Mouse (Mus musculus) midbrain, embryonic 14.5 days (tissue): ENCODE measurements at regions not wholly inside any gene's neighbourhood (a gene's known extent, or its start where the extent isn't known, plus 50 kb on each side); places are given as distances from the start of the nearest gene placed in this dataset.

Experiments used
- ATAC-seq: fragments of 200-750 bp; cut with Nextera tagmentation; 2 replicates; pipeline ENCODE4 v1.8.0; 2017; ENCODE audit warnings: moderate number of reproducible peaks, moderate library complexity; ENCODE audit not compliant: low FRiP score, low TSS enrichment
- DNase-seq: peaks from one replicate; pipeline ENCODE4 v3.0.0-alpha.2; 2015
- H3K27ac ChIP-seq: fragments of 300-500 bp; sonication (generic); replicated peaks from 2 replicates; pipeline ENCODE4 v1.5.1; 2014; ENCODE audit warnings: mild to moderate bottlenecking, low read depth, low read length, moderate library complexity
- H3K27me3 ChIP-seq: fragments of 300-500 bp; sonication (generic); 2 replicates; pipeline ENCODE4 v1.6.1; 2014; ENCODE audit warnings: low read length, control low read depth, mixed read lengths; ENCODE audit not compliant: control insufficient read depth, insufficient read depth
- H3K36me3 ChIP-seq: fragments of 300-500 bp; sonication (generic); 2 replicates; pipeline ENCODE4 v1.6.1; 2014; ENCODE audit warnings: low read length, control low read depth; ENCODE audit not compliant: control insufficient read depth, insufficient read depth
- H3K4me1 ChIP-seq: fragments of 300-500 bp; sonication (generic); 2 replicates; pipeline ENCODE4 v1.6.1; 2014; ENCODE audit warnings: mild to moderate bottlenecking, antibody characterized with exemption, low read length, control low read depth; ENCODE audit not compliant: control insufficient read depth, insufficient read depth
- H3K4me2 ChIP-seq: fragments of 300-500 bp; sonication (generic); 2 replicates; pipeline ENCODE4 v1.6.1; 2014; ENCODE audit warnings: mild to moderate bottlenecking, low read length, moderate library complexity
- H3K4me3 ChIP-seq: fragments of 300-500 bp; sonication (generic); replicated peaks from 2 replicates; pipeline ENCODE4 v1.5.1; 2014; ENCODE audit warnings: low read depth, low read length
- H3K9ac ChIP-seq: fragments of 300-500 bp; sonication (generic); replicated peaks from 2 replicates; pipeline ENCODE4 v1.6.1; 2014; ENCODE audit warnings: mild to moderate bottlenecking, low read length, moderate library complexity
- H3K9me3 ChIP-seq: fragments of 300-500 bp; sonication (generic); 2 replicates; pipeline ENCODE4 v1.6.1; 2016; ENCODE audit warnings: low read length, control low read depth, mixed read lengths; ENCODE audit not compliant: control insufficient read depth
- WGBS: fragments of 180-500 bp; shearing (Covaris S2); extraction: QIAGEN DNeasy Blood & Tissue Kit; methylation state at CpG from one replicate; pipeline ENCODE4 v1.1.7; 2014; 5-methylcytosine and 5-hydroxymethylcytosine counted together

- H3K27me3 ChIP-seq = no peaks in the 10 kb centered on the region
- ATAC-seq (no peak), DNase-seq (no peak)
- no peak overlapping the region for H3K9ac ChIP-seq
- H3K27ac ChIP-seq = no peak overlapping the region
- H3K4me3 ChIP-seq = no peak overlapping the region
- H3K4me1 ChIP-seq = no peaks in the 10 kb centered on the region
- H3K9me3 ChIP-seq = no peaks in the 10 kb centered on the region; the same call in 1 of the 2 replicates
- no peaks in the 10 kb centered on the region for H3K36me3 ChIP-seq
- H3K4me2 ChIP-seq = no peak overlapping the region
- WGBS = 80% methylated on average over 4 of the region's 4 CpGs
These were observed 245.7 kb downstream of the Flrt2 start for GRCm38 (mm10) chr12:95937705-95938104.

- H3K9me3 ChIP-seq = no peaks in the 10 kb centered on the region
- WGBS = 98% methylated on average over 1 of the region's 1 CpGs
- H3K36me3 ChIP-seq = no peaks in the 10 kb centered on the region
- no peaks in the 10 kb centered on the region for H3K4me1 ChIP-seq
- ATAC-seq (no peak), DNase-seq (no peak)
- H3K4me3 ChIP-seq = no peak overlapping the region
- no peak overlapping the region for H3K4me2 ChIP-seq
- no peak overlapping the region for H3K27ac ChIP-seq
- H3K9ac ChIP-seq = no peak overlapping the region
- no peaks in the 10 kb centered on the region for H3K27me3 ChIP-seq
These were observed 248.5 kb downstream of the Flrt2 start for GRCm38 (mm10) chr12:95940465-95941012.

- no peak for ATAC-seq
- H3K36me3 ChIP-seq = no peaks in the 10 kb centered on the region
- WGBS = 61% methylated on average over 6 of the region's 6 CpGs
- DNase-seq = peak; percentile 12
- H3K9ac ChIP-seq = no peak overlapping the region
- H3K27me3 ChIP-seq = no peaks in the 10 kb centered on the region
- no peak overlapping the region for H3K4me3 ChIP-seq
- H3K4me1 ChIP-seq = no peaks in the 10 kb centered on the region
- H3K4me2 ChIP-seq = no peak overlapping the region
- H3K9me3 ChIP-seq = no peaks in the 10 kb centered on the region
- no peak overlapping the region for H3K27ac ChIP-seq
These were observed 267.9 kb downstream of the Flrt2 start for GRCm38 (mm10) chr12:95959786-95960504.

GRCm38 (mm10) chr12:95960505-95960871 is 268.5 kb downstream of the Flrt2 start:
- H3K4me3 ChIP-seq = no peak overlapping the region
- H3K27ac ChIP-seq = no peak overlapping the region
- H3K4me1 ChIP-seq = no peaks in the 10 kb centered on the region
- ATAC-seq = no peak
- no peak overlapping the region for H3K4me2 ChIP-seq
- 21% methylated on average over 3 of the region's 3 CpGs for WGBS
- no peaks in the 10 kb centered on the region for H3K36me3 ChIP-seq
- no peaks in the 10 kb centered on the region for H3K27me3 ChIP-seq
- DNase-seq = peak; percentile 25
- no peaks in the 10 kb centered on the region for H3K9me3 ChIP-seq
- H3K9ac ChIP-seq = no peak overlapping the region

GRCm38 (mm10) chr12:95962817-95963216 is 270.8 kb downstream of the Flrt2 start:
- H3K36me3 ChIP-seq = no peaks in the 10 kb centered on the region
- H3K9me3 ChIP-seq = no peaks in the 10 kb centered on the region
- no peak overlapping the region for H3K4me3 ChIP-seq
- H3K27me3 ChIP-seq = no peaks in the 10 kb centered on the region
- H3K4me2 ChIP-seq = no peak overlapping the region
- no peak overlapping the region for H3K9ac ChIP-seq
- DNase-seq (no peak), ATAC-seq (no peak)
- WGBS = 73% methylated on average over 4 of the region's 4 CpGs
- no peaks in the 10 kb centered on the region for H3K4me1 ChIP-seq
- no peak overlapping the region for H3K27ac ChIP-seq

GRCm38 (mm10) chr12:95988669-95989288 is 296.8 kb downstream of the Flrt2 start:
- WGBS = 82% methylated on average over 5 of the region's 5 CpGs
- no peaks in the 10 kb centered on the region for H3K4me1 ChIP-seq
- ATAC-seq (no peak), DNase-seq (no peak)
- no peak overlapping the region for H3K27ac ChIP-seq
- H3K4me3 ChIP-seq = no peak overlapping the region
- H3K4me2 ChIP-seq = no peak overlapping the region
- H3K36me3 ChIP-seq = no peaks in the 10 kb centered on the region
- H3K9me3 ChIP-seq = no peaks in the 10 kb centered on the region
- H3K27me3 ChIP-seq = no peaks in the 10 kb centered on the region
- H3K9ac ChIP-seq = no peak overlapping the region

- Histone ChIP-seq H3K4me1 (no peaks in the 10 kb centered on the region), H3K9ac (no peak overlapping the region), H3K36me3 (no peaks in the 10 kb centered on the region), H3K4me2 (no peak overlapping the region), H3K4me3 (no peak overlapping the region), H3K9me3 (no peaks in the 10 kb centered on the region), H3K27me3 (no peaks in the 10 kb centered on the region), H3K27ac (no peak overlapping the region)
- ATAC-seq = no peak
- no peak for DNase-seq
- WGBS = 77% methylated on average over 2 of the region's 2 CpGs
These were observed 302.9 kb downstream of the Flrt2 start for GRCm38 (mm10) chr12:95994963-95995362.

- DNase-seq = no peak
- no peaks in the 10 kb centered on the region for H3K36me3 ChIP-seq
- H3K4me2 ChIP-seq = no peak overlapping the region
- H3K9me3 ChIP-seq = no peaks in the 10 kb centered on the region
- no peak overlapping the region for H3K9ac ChIP-seq
- ATAC-seq = no peak
- no peaks in the 10 kb centered on the region for H3K4me1 ChIP-seq
- no peaks in the 10 kb centered on the region for H3K27me3 ChIP-seq
- 49% methylated on average over 1 of the region's 1 CpGs for WGBS
- no peak overlapping the region for H3K4me3 ChIP-seq
- no peak overlapping the region for H3K27ac ChIP-seq
These were observed 338.2 kb downstream of the Flrt2 start for GRCm38 (mm10) chr12:96030180-96030579.

- Histone ChIP-seq H3K9me3 (no peaks in the 10 kb centered on the region), H3K4me3 (no peak overlapping the region), H3K4me2 (no peak overlapping the region), H3K9ac (no peak overlapping the region), H3K27me3 (no peaks in the 10 kb centered on the region), H3K36me3 (no peaks in the 10 kb centered on the region), H3K27ac (no peak overlapping the region), H3K4me1 (no peaks in the 10 kb centered on the region)
- WGBS = 85% methylated on average over 4 of the region's 4 CpGs
- DNase-seq (no peak), ATAC-seq (no peak)
These were observed 383.3 kb downstream of the Flrt2 start for GRCm38 (mm10) chr12:96075365-96075764.
